Mouse (Mus musculus): ENCODE measurements around the gene Armc9.

Gene Armc9

GRCm38 (mm10) chr1:86215297-86215696, 60.7 kb downstream of the Armc9 start:
- in situ Hi-C loops (cut with MboI; ENCODE audit: low sequenced_read_pairs): no loop called here

DNA sequence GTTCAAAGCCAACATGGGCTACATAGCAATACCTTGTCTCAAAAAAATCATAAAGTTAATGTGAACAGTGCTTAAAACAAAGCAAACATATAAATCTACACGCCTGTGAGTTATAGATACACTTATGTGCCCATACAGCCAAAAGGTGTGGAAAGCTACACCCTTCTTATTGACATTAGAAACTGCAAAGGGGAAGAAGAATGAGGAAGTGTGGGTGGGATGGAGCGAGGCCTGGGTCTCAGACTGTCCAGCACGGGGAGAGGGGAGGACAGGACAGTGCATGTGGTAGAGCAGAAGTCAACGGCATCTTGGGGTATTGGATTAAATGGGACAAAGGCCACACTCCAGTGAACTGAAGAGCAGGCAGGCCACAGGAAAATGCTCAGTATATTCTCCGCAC, 61.8 kb downstream of the Armc9 start:
- in situ Hi-C loops (cut with MboI; ENCODE audit: low sequenced_read_pairs): no loop called here

GRCm38 (mm10) chr1:86217976-86218375, 63.4 kb downstream of the Armc9 start:
- in situ Hi-C loops (cut with MboI; ENCODE audit: low sequenced_read_pairs): no loop called here

GRCm38 (mm10) chr1:86225195-86225594, 70.6 kb downstream of the Armc9 start:
- in situ Hi-C loops (cut with MboI; ENCODE audit: low sequenced_read_pairs): no loop called here

DNA sequence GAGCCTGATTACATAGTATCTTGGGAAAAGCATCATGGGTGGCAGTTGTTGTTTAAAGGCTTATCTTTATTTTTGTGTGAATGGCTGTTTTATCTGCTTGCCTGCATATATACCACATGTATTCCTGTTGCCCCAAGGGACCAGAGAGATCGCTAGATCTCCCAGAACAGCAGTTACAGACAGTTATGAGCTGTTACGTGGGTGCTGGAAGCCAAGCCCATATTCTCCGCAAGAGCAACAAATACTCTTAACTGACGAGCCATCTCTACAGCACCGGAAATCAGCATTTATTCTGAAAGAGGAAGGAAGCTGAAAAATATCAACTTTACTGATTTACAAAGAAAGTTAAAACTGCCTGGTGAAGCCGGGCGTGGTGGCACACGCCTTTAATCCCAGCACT, 74.1 kb downstream of the Armc9 start:
- in situ Hi-C loops (cut with MboI; ENCODE audit: low sequenced_read_pairs): no loop called here

DNA sequence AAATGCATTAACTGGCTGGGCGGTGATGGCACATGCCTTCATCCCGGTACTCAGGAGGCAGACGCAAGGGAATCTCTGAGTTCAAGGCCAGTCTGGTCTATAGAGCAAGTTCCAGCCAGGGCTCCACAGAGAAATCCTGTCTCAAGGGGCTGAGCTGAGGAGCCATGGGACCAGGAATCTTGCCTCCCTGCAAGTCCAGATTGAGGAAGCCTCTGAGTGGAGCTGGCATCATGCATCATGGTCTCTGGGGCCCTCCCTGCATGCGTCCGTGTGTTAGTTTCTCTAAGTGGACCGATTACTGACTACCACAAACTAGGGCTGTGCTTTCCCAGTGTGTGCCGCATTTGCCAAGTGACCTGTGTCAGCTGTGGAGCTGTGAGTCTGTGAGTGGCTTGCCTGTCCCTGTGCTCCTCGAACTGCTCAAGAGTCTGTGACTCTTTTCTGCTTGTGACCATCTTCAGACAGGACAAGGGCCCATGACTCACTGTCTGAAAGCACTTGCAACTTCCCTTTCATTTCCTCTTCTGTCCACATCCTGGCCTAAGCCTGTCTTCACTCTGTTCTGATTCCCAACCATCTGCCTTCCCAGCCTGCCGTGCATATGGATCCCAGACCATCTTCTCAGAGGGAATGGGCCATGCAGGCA, 74.7 kb downstream of the Armc9 start:
- in situ Hi-C loops (cut with MboI; ENCODE audit: low sequenced_read_pairs): no loop called here

- in situ Hi-C loops (cut with MboI; ENCODE audit: low sequenced_read_pairs): no loop called here
Measured at GRCm38 (mm10) chr1:86232631-86233030, 78.1 kb downstream of the Armc9 start.

DNA sequence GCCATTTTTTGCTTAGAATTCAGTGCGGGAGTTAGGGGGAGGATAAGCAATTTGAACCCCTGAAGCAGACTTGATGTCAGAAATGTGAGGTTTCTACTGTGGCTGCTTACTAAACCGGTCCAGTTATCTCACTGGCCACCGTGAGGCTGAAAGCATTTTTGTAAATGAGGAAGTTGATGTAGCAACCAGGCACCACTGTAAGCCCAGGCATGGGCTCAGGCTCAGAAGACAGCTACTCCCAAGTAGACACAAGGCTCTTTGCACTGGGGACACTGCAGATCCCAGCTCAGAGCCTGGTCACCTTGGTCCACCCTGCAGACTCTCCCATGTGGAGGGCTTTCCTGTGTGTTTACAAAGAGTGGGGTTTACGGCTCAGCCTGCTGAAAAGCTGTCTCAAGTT, 79.2 kb downstream of the Armc9 start:
- in situ Hi-C loops (cut with MboI; ENCODE audit: low sequenced_read_pairs): no loop called here

DNA sequence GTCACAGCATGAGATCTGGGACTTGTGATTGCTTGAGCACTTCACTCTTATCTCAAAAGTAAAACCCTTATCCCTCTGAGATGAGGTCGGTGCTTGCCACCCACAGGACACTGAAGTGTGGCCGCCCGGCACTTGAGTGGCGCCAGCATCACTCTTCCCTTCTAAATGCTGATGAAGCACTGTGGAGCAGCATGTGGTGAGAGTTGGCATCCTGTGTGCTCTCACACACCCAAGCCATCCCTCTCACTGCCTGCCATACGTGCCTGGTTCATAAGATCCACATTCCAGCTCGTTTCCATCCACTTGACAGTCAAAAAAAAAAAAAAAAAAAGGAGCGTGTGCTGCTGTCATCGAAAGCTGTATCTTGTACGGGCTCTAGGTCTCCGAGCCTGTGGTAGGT, 80.5 kb downstream of the Armc9 start:
- in situ Hi-C loops (cut with MboI; ENCODE audit: low sequenced_read_pairs): no loop called here

GRCm38 (mm10) chr1:86236442-86236841, 81.9 kb downstream of the Armc9 start:
- in situ Hi-C loops (cut with MboI; ENCODE audit: low sequenced_read_pairs): no loop called here

DNA sequence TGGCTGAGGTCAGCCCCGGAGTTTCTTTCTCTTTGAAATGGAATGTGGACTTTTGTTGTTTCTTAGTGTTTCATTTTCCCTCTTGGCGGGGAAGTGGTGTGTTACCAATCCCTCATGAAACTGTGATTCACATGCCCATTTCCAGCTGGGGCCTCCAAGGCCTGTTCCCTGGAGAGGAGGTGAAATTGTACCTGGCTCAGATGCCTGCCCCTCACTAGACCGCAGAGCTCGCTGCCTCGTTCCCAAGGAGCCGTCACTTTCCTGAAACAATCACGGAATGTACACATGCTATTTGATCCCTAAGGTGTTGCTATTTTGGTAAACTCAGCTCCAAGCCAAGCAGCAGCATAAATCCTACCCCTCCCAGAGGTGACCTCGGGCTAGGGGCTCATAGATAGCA, 84.4 kb downstream of the Armc9 start:
- in situ Hi-C loops (cut with MboI; ENCODE audit: low sequenced_read_pairs): no loop called here

GRCm38 (mm10) chr1:86239871-86240270, 85.3 kb downstream of the Armc9 start:
- in situ Hi-C loops (cut with MboI; ENCODE audit: low sequenced_read_pairs): no loop called here

DNA sequence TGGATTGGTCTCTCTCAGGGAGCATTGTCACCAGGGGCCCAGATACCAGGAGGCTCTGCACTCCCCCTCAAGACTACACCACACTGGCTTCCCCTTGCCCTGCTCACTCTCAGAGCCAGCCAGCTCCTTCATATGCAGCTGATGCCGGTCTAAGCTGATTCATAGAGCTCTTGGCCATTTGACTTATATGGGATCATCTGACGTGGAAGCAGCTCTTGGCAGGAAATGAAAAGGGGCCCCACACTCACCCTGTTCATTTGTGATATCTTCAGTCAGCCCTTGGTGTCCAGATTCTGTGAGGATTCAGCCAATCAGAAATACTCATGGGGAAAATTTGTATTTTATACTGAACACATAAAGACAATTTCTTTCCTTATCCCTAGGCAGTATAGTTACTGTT, 86.4 kb downstream of the Armc9 start:
- in situ Hi-C loops (cut with MboI; ENCODE audit: low sequenced_read_pairs): no loop called here

DNA sequence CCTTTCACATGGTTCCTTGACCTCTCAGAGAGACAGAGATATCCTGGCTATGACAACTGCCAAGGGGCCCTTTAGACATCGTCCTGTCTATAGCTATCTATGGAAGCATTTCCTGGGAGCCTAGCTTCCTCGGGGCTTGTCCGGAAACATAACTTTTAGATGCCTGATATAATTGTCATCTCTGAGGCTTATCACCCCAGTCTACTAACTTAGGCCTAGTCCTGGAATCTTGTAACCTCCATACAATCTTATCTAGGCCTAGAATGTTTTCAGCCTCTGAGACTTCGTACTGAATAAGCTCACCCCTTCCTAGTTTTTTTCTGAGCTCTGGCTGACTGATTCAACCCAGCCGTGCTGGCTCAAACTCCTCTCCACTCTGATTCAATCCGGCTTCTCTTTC, 88.9 kb downstream of the Armc9 start:
- in situ Hi-C loops (cut with MboI; ENCODE audit: low sequenced_read_pairs): no loop called here

DNA sequence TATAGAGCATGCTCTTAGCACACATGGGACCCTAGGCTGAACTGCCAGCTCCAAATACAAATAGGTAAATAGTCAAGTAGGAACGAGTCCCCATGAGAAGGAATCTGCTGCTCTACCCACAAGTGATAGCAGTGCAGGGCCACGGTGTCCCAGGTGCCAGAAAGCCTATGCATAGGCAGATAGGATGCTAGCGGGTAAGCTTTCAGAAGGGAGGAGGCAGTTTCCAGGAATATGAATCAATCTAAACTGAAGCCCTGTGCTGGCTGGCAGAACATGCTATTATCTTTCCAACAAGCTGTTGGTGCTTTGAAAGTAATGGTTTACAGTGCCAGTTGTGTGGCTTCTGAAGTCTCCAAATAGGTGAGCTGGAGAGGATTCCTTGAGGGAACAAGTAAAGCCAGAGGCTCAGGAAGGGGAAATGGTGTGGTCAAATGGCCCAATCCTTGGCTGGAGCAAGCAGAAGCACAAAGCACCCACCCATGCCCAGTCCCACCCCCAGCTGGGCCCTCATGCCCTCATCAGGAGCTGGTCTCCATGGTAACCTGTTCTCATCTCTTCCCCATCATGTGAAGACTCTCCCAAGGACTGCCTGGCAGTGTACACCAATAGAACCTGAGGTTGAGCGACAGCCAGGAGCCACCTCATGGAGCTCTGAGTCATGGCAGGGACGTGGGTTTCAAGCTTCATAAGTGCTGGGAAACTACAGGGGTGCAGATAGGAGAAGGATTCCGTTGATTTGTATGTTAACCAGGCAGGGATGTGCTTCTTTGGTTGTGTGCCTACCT, 90.9 kb downstream of the Armc9 start:
- in situ Hi-C loops (cut with MboI; ENCODE audit: low sequenced_read_pairs): no loop called here

- in situ Hi-C loops (cut with MboI; ENCODE audit: low sequenced_read_pairs): no loop called here
Measured at GRCm38 (mm10) chr1:86253410-86253809, 98.8 kb downstream of the Armc9 start.

GRCm38 (mm10) chr1:86256311-86256710, 101.7 kb downstream of the Armc9 start:
- in situ Hi-C loops (cut with MboI; ENCODE audit: low sequenced_read_pairs): no loop called here

DNA sequence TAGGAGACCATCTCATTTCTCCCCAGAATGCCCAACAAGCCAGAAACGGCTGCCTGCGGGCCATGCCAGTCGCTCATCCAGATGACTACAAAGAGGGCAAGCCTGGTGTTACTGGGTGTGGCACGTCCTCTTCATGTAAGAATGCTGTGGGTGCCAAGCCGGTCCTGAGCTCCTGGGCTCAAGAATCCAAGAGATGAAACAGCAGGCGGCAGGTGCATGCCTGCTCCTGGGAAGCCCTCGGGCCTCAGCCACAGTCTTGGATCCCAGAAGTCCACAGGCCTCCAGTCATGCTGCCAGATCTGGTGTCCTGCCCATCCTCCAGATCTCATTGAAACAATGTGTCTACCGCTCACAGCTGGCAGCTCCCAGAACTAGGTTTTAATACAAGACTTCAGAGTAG, 102.6 kb downstream of the Armc9 start:
- in situ Hi-C loops (cut with MboI; ENCODE audit: low sequenced_read_pairs): no loop called here

DNA sequence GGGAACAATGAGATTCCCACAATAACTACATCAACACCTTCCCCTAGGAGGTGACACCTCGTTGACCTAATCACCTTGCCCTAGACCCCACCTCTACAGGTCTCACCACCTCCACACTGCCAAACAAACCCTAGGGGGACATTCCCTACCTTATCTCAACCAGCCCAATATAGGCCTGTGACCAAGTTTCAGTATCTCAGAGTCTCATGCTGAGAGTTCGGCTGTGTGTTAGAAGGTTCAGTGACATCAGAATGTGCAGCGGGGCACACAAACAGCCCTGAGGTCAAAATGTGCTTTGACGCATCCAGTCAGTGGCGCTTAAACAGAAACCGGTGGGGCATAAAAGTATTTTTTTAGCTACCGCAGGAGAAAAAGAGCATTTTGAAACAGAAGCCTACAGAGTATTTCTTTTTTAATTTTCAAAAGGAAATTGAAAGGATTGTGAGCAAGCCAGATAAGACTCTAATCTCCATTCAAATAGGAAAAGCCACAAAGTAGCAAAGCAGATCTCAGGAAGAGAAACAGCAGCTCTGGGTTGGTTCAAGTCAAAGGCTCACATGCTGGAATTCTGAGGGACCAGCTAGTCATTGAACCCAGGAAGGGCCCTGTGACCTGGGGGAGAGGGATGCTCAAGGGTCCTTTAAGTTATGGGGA, 103.7 kb downstream of the Armc9 start:
- in situ Hi-C loops (cut with MboI; ENCODE audit: low sequenced_read_pairs): no loop called here

DNA sequence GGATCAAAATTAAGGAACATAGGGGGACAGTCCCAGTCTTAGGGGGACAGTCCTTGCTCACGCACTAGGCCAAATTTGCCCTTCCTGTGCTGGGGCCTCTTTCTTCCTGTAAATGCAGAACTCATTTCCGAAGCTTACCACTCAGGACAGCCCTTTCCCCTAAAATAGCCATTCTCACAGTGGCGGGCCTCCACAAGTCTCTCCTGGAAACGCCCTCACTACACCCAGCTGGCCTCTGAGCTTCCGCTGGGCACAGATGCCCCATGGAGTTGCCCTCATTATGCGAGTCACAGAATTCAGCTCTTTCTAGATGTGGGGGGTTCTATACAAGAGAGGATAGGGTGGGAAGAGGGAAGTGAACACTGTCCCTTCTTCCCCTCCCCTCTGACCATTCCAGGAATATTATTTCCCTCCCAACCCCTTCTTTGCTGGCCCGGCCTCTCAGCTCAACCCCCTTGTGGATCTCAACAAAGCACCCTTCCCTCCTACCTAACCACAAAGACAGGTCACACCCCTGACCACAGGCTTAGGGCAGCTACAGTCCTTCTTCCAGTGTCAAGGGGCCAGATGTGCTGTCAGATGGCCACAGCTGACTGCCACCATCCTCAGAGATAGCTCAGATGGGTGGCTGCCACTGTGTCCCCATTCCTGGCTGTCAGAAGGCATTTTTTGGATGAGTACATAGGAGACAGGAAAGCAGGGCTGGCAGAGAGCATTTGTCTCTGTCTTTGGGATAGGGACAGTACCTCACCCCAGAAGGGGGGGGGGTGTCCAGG, 109.2 kb downstream of the Armc9 start:
- in situ Hi-C loops (cut with MboI; ENCODE audit: low sequenced_read_pairs): no loop called here

GRCm38 (mm10) chr1:86265060-86265459, 110.5 kb downstream of the Armc9 start:
- in situ Hi-C loops (cut with MboI; ENCODE audit: low sequenced_read_pairs): no loop called here
